In the genomic region with DNA sequence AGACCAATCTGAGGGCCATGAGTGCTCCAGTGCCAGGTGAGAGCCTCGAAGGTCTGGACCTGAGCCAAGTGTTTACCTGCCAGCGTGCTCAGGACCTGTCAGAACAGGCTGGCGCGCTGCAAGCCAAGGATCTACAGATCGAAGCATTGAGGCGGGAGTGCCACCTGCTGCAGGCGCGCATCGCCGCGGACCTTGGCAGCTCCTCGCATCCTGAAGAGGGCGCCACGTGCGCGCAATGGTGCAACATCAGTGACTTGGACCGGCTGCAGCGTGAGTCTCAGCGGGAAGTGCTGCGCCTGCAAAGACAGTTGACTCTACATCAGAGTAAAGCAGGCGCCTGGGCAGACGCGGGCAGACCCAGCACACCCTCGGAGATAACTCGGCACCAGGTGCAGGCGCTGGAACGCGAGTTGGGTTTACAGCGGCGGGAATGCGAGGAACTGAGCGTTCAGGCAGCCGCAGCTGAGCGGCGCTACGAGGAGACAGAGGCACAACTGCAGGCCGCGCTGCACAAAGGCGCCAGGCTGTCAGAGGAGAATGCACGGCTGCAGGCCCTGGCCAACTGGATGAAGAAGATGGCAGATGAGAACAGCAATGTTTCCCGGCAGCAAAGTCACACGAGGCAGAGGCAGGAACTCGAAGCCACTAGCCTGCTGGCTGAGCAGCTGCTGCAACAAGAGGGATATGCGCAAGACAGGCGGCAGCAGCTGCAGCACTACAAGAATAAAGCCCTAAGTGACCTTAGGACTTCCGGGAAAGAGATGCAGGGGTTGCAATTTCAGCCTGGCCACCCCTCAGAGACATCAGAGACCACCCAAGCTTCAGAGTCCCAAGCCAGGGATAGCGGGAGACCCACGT, we compare ENCODE assay signal across 8 mouse cellular contexts. TPM values are rescaled to one million over a fixed set of nuclear protein-coding genes. Genes with fewer than 3 reads are reported as not detected.
A peak's percentile ranks its signal among the peaks of the same experiment; 100 is the strongest.
DNase-seq lines count a peak whose midpoint lies in the region; ATAC-seq and TF ChIP-seq lines count a peak whose summit lies in the region.

No protein-coding gene starts in this region.

- peak overlapping the region; percentile 68; the same call in 1 of the 2 replicates for H3K9ac ChIP-seq in hindbrain, postnatal 0 days (replicated peaks; ENCODE audit: low read length)

- no peaks in the 10 kb centered on the region for H3K79me2 ChIP-seq in macrophage (ENCODE audit: inconsistent target)

- TF ChIP-seq CTCF in gastrocnemius, adult 2 months (IDR thresholded peaks at IDR 0.05), result peak; percentile 90; the same call in 1 of the 2 replicates
- TF ChIP-seq CTCF in hindbrain, postnatal 0 days (IDR thresholded peaks at IDR 0.05; ENCODE audit: low read depth), result peak; percentile 93
- TF ChIP-seq CTCF in left cerebral cortex, adult 2 months (IDR thresholded peaks at IDR 0.05), result peak; percentile 73

- DNase-seq in R1 (ENCODE audit: low read depth, low spot score), result peak; percentile 94
- peak; percentile 92 for DNase-seq in gastrocnemius, adult 2 months
- DNase-seq in hindbrain, postnatal 0 days (ENCODE audit: low spot score), result peak; percentile 95
- DNase-seq in left cerebral cortex, adult 2 months (ENCODE audit: extremely low spot score in 1 of 2, low spot score in 2 of 2), result peak; percentile 85 to 87
- peak; percentile 77 for DNase-seq in retina, postnatal 7 days (ENCODE audit: low read depth, low spot score)
- DNase-seq in urinary bladder, adult 18-20 months (ENCODE audit: low spot score in 2 of 2), result peak; percentile 90 to 91

- H3K9me3 ChIP-seq in hindbrain, postnatal 0 days (ENCODE audit: low read length), result no peaks in the 10 kb centered on the region

- no peaks in the 10 kb centered on the region for H3K36me3 ChIP-seq in hindbrain, postnatal 0 days (ENCODE audit: insufficient read depth, low read length)
- H3K36me3 ChIP-seq in macrophage (ENCODE audit: inconsistent target), result no peaks in the 10 kb centered on the region

- H3K27ac ChIP-seq in gastrocnemius, adult 2 months, result no peak overlapping the region
- peak overlapping the region; percentile 88 for H3K27ac ChIP-seq in hindbrain, postnatal 0 days
- H3K27ac ChIP-seq in left cerebral cortex, adult 2 months, result no peak overlapping the region
- no peak overlapping the region for H3K27ac ChIP-seq in macrophage

- H3K4me2 ChIP-seq in hindbrain, postnatal 0 days (ENCODE audit: low read depth, low read length), result peak overlapping the region; percentile 96

- H3K27me3 ChIP-seq in hindbrain, postnatal 0 days (ENCODE audit: insufficient read depth, low read length), result no peaks in the 10 kb centered on the region

- 7% methylated on average over 48 of the region's 48 CpGs for WGBS in hindbrain, postnatal 0 days
- 13% methylated on average over 48 of the region's 48 CpGs for WGBS in macrophage (ENCODE audit: missing documents)

- intact Hi-C loops in gastrocnemius, adult 2 months (cut with DNase I), result loop anchor here (1.0 to 5.0 kb wide), 5 partner anchors 47 to 78 kb away; partner anchors contain the start of genes Ccdc116, Sdf2l1 and Tmem191c
- intact Hi-C loops in left cerebral cortex, adult 2 months (cut with DNase I), result loop anchor here (1.0 to 5.0 kb wide), 4 partner anchors 23 to 78 kb away; partner anchors contain the start of genes Hic2, Sdf2l1 and Tmem191c

- peak overlapping the region; percentile 88 for H3K4me3 ChIP-seq in gastrocnemius, adult 2 months
- peak overlapping the region; percentile 65 for H3K4me3 ChIP-seq in hindbrain, postnatal 0 days (ENCODE audit: low read length)
- H3K4me3 ChIP-seq in left cerebral cortex, adult 2 months, result peak overlapping the region; percentile 57
- H3K4me3 ChIP-seq in macrophage (ENCODE audit: inconsistent target), result peak overlapping the region; percentile 13; the same call in 1 of the 2 replicates

- ATAC-seq in common myeloid progenitor, adult 5-6 weeks (replicated peaks; ENCODE audit: low read depth, poor library complexity, severe bottlenecking), result peak; percentile 85
- peak; percentile 84 for ATAC-seq in hindbrain, postnatal 0 days

- 0 out of 2 replicates have a peak, but pooled peaks cover 11% of the 10 kb centered on the region for H3K4me1 ChIP-seq in hindbrain, postnatal 0 days (ENCODE audit: insufficient read depth, low read length)

RNA-seq across cellular contexts. Expression of gene Rimbp3, which starts 1.8 kb away (rescaled TPM):
- 0.18 and 0.29 TPM in 2 replicates for total RNA-seq in common myeloid progenitor, adult 5-6 weeks (2017)
- under 1 TPM in 1 of 2 experiments, not detected in 1; 0.05 TPM for total RNA-seq in gastrocnemius, adult 2 months (2021)
- total RNA-seq in hindbrain, postnatal 0 days (2014; rRNA removed), result 1.9 and 4.3 TPM in 2 replicates
- polyA plus RNA-seq in hindbrain, postnatal 0 days (2015; fragmentation: Nextera tagmentation; extraction: Ambion mirVana), result 1.0 and 1.3 TPM in 2 replicates
- 1 to 10 TPM; 1.8 to 2.0 TPM for total RNA-seq in left cerebral cortex, adult 2 months (2021)
- under 1 TPM in 8 of 26 experiments, not detected in 18; 0.12 to 0.18 (median 0.15) TPM for total RNA-seq in macrophage (2018; cell fraction: chromatin; rRNA removed)
- total RNA-seq in macrophage (2018; cell fraction: cytosol; rRNA removed), result not detected
- under 1 TPM in 5 of 26 experiments, not detected in 21; 0.08 to 0.25 (median 0.18) TPM for total RNA-seq in macrophage (2018; cell fraction: nucleus; rRNA removed)
- polyA plus RNA-seq in macrophage (2018), result not detected in 3 replicates

RNA-seq across cellular contexts. Expression of gene Ube2l3, which starts 7.8 kb away (rescaled TPM):
- 135 and 163 TPM in 2 replicates for total RNA-seq in common myeloid progenitor, adult 5-6 weeks (2017)
- 100 to 1,000 TPM; 143 to 150 TPM for total RNA-seq in gastrocnemius, adult 2 months (2021)
- 82.7 and 93.6 TPM in 2 replicates for total RNA-seq in hindbrain, postnatal 0 days (2014; rRNA removed)
- 325 and 326 TPM in 2 replicates for polyA plus RNA-seq in hindbrain, postnatal 0 days (2015; fragmentation: Nextera tagmentation; extraction: Ambion mirVana)
- 100 to 1,000 TPM; 140 to 146 TPM for total RNA-seq in left cerebral cortex, adult 2 months (2021)
- 10 to 100 TPM; 28.9 to 86.2 (median 49.7) TPM for total RNA-seq in macrophage (2018; cell fraction: chromatin; rRNA removed)
- 100 to 1,000 TPM; 225 to 367 (median 264) TPM for total RNA-seq in macrophage (2018; cell fraction: cytosol; rRNA removed)
- 10 to 100 TPM; 29.9 to 94.3 (median 69.2) TPM for total RNA-seq in macrophage (2018; cell fraction: nucleus; rRNA removed)
- polyA plus RNA-seq in macrophage (2018), result 216 to 529 TPM (median 268 TPM) in 3 replicates

RNA-seq across cellular contexts. Expression of gene Hic2, which starts 23.2 kb away (rescaled TPM):
- total RNA-seq in common myeloid progenitor, adult 5-6 weeks (2017), result 1.5 and 1.6 TPM in 2 replicates
- total RNA-seq in gastrocnemius, adult 2 months (2021), result 1 to 10 TPM; 1.1 to 1.8 TPM
- total RNA-seq in hindbrain, postnatal 0 days (2014; rRNA removed), result 10.0 and 13.1 TPM in 2 replicates
- 4.7 and 5.1 TPM in 2 replicates for polyA plus RNA-seq in hindbrain, postnatal 0 days (2015; fragmentation: Nextera tagmentation; extraction: Ambion mirVana)
- total RNA-seq in left cerebral cortex, adult 2 months (2021), result 1 to 10 TPM; 5.3 to 6.0 TPM
- 1 to 10 TPM; 2.1 to 8.8 (median 4.5) TPM for total RNA-seq in macrophage (2018; cell fraction: chromatin; rRNA removed)
- total RNA-seq in macrophage (2018; cell fraction: cytosol; rRNA removed), result 1 to 10 TPM in 18 of 26 experiments, under 1 TPM in 8; 0.50 to 2.3 (median 1.2) TPM
- 1 to 10 TPM; 1.6 to 6.8 (median 3.2) TPM for total RNA-seq in macrophage (2018; cell fraction: nucleus; rRNA removed)
- 1.1 to 1.4 TPM (median 1.4 TPM) in 3 replicates for polyA plus RNA-seq in macrophage (2018)

Comparison
In these comparisons a context has a peak if more than half of its experiments do, and no peak if none do; other contexts are left out.
1. H3K4me3 ChIP-seq: peak in every context shown above with its lines; median percentile 88 in gastrocnemius, adult 2 months; 65 in hindbrain, postnatal 0 days; 57 in left cerebral cortex, adult 2 months; 13 in macrophage.